Mouse (Mus musculus): ENCODE data around the gene Olfr1427. TPM values are rescaled to one million over a fixed set of nuclear protein-coding genes. Genes with fewer than 3 reads are reported as not detected.

The Olfr1427 gene
- 0.03 TPM in 1 of 2 replicates, not detected in the other for polyA plus RNA-seq (2012)

DNA sequence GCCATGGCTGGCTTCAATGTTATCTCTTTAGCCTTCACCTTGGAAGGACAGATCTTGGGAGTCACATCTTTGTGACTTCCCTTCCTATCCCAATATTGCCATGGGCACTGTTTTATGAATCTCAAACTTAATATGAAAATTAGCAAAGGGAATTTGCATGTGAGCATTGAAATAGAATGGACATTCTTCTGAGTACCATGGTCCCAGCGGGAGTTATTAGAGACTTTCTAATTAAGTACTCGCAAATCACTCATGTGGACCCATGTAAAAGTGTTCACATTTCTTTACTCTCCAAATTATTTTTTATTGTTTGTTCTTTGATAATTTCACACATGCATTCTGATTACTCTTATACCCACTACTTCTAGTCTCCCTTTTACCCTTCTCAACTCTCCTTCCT lies at the start of gene Olfr1427:
Olfr1427 (minus strand) TSS at position 101 of the 400 bp plus-strand sequence.

DNA sequence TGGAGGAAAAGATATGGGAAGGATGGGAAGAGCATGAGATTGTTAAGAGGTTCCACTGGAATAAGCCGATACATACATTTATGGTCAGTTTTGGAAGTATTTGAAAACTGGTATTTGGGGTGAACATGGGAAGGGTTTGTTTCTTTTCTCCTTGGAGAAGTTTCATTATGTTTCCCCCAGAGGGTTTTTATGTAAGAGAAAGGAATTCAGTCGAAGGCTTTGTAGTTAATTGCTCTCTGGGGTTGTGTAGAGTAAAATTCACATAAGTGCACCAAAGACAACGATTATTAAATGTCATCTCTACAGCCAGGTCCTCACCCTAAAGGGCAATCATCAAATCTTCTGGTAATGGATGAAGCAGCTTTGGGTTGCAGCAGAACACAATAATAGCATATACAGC lies 20.0 kb upstream of the Olfr1427 start, which contains the start of gene Olfr76:
Olfr76 (minus strand) TSS at position 101 of the 400 bp plus-strand sequence.

DNA sequence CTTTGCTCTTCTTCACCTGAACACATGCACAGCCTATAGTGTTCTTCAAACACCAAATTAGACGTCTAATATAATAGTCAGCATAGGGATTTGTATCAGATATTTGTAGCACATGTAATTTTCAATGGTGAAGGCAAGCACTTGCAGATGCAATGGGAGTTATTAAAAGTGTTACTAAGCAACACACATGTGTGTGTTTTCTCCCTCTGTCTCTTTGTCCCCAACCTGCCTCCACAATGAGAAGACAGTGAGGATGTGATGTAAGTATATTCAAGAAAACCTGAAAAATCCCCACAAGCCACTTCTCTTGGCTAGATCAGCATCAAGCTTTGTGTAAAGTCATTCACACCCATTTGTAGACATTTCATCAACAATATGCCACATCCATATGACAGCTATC lies 12.7 kb upstream of the Olfr1427 start, which contains the start of gene Olfr1428:
Olfr1428 (minus strand) TSS at position 101 of the 400 bp plus-strand sequence.

DNA sequence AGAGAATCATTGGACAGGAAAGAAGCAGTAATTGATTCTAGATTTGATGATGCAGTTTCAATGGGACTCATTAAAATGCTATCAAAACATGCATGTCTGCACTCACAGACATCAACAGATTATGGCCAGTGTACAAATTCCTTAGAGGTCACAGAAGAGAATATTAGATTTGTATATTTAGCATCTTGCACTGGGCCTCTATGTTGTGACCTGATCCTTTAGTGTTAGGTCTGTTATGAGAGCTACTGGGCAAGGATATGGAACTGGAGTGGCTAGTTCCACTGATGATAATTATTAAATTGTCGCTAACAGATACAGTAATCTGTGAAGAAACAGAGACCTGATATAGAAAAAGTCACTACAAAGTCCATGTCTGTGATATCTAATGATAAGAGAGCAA lies 11.2 kb downstream of the Olfr1427 start, which contains the start of gene Olfr1426:
Olfr1426 (minus strand) TSS at position 101 of the 400 bp plus-strand sequence.

DNA sequence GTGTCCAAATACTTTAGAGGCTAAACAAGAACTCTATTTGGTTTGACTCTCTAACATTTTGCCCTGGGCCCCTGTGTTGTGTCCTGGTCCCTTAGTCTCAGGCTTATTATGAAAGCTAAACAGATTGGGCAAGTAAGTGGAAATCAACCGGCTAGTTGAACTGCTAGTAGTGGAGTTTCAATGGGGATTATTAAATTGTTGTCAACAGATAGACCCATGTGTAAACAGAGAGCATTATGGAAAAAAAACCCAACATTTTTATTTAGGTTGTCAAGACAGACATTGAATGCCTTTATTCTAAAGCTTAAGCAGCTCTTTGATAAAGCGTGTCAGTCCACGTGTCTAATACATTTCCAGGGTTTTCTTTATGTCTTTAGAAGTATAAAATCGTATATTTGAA lies 25.5 kb downstream of the Olfr1427 start, which contains the start of gene Olfr1425:
Olfr1425 (minus strand) TSS at position 101 of the 400 bp plus-strand sequence.

DNA sequence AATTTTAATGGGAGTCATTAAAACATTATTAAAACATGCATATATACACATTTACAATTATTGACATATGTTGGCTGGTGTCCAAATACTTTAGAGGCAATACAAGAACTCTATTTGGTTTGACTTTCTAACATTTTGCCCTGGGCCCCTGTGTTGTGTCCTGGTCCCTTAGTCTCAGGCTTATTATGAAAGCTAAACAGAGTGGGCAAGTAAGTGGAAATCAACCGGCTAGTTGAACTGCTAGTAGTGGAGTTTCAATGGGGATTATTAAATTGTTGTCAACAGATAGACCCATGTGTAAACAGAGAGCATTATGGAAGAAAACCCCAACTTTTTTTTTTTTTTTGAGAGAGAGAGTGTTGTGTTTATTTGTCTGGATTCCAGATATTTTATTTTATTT lies 40.6 kb downstream of the Olfr1427 start, which contains the start of gene Olfr1424:
Olfr1424 (minus strand) TSS at position 101 of the 400 bp plus-strand sequence.

Other genes starting within 250 kb of the Olfr1427 start
- not detected in 2 replicates for gene Olfr1418, start 242.3 kb downstream of the Olfr1427 start, polyA plus RNA-seq (2012)
- not detected in 2 replicates for gene Olfr1419, start 228.2 kb downstream of the Olfr1427 start, polyA plus RNA-seq (2012)
- gene Olfr1420, start 216.8 kb downstream of the Olfr1427 start, polyA plus RNA-seq (2012), result not detected in 2 replicates
- gene Patl1, start 190.9 kb downstream of the Olfr1427 start, polyA plus RNA-seq (2012), result 11.8 and 12.1 TPM in 2 replicates
- gene Osbp, start 137.4 kb downstream of the Olfr1427 start, polyA plus RNA-seq (2012), result 11.0 and 11.2 TPM in 2 replicates
- gene Olfr1423, start 62.0 kb downstream of the Olfr1427 start, polyA plus RNA-seq (2012), result not detected in 2 replicates
- not detected in 2 replicates for gene Olfr1424, start 40.7 kb downstream of the Olfr1427 start, polyA plus RNA-seq (2012)
- gene Olfr1425, start 25.6 kb downstream of the Olfr1427 start, polyA plus RNA-seq (2012), result not detected in 2 replicates
- gene Olfr1426, start 11.3 kb downstream of the Olfr1427 start, polyA plus RNA-seq (2012), result not detected in 2 replicates
- not detected in 2 replicates for gene Olfr1428, start 12.6 kb upstream of the Olfr1427 start, polyA plus RNA-seq (2012)
- not detected in 2 replicates for gene Olfr76, start 19.9 kb upstream of the Olfr1427 start, polyA plus RNA-seq (2012)
- not detected in 2 replicates for gene Olfr1555-ps1, start 66.8 kb upstream of the Olfr1427 start, polyA plus RNA-seq (2012)
- not detected in 2 replicates for gene Olfr1431, start 97.3 kb upstream of the Olfr1427 start, polyA plus RNA-seq (2012)
- gene Olfr1432, start 129.3 kb upstream of the Olfr1427 start, polyA plus RNA-seq (2012), result not detected in 2 replicates
- not detected in 2 replicates for gene Olfr262, start 138.3 kb upstream of the Olfr1427 start, polyA plus RNA-seq (2012)
- gene Olfr235, start 157.7 kb upstream of the Olfr1427 start, polyA plus RNA-seq (2012), result not detected in 2 replicates
- gene Olfr1434, start 176.5 kb upstream of the Olfr1427 start, polyA plus RNA-seq (2012), result not detected in 2 replicates
- not detected in 2 replicates for gene Olfr1436, start 195.8 kb upstream of the Olfr1427 start, polyA plus RNA-seq (2012)
- gene Olfr1437, start 221.8 kb upstream of the Olfr1427 start, polyA plus RNA-seq (2012), result not detected in 2 replicates
- not detected in 2 replicates for gene Olfr1438-ps1, start 232.6 kb upstream of the Olfr1427 start, polyA plus RNA-seq (2012)

Data from megakaryocyte-erythroid progenitor cell, adult 5 weeks (primary cell).